ENCODE assay signal across 24 mouse cellular contexts in the genomic region with DNA sequence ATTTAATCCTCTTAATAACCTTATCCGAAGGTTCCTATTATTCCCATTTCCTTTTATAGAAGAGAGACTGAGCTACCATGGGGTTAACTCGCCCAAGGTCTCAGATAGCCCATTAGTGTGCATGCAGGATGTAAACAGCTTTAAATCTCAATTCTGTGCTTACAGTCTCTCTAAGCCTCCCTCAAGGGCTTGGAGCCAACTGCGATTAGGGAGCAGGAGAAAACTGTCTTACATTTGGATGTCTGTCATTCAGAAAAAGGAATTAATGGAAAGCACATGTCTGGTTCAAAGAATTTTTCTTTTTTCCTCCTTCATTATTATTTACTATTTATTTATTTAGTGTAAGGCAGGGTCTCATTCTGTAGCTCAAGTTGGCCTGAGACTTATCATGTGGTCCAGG.
DNase-seq lines count a peak whose midpoint lies in the region; ATAC-seq lines count a peak whose summit lies in the region.
"Had no signal": no experiment of that assay in that cellular context is flagged by ENCODE, and none has a peak within 500 bp of the region (broad histone marks: within the 10 kb centered on the region; RNA-seq: fewer than 3 reads in every experiment).

No protein-coding gene starts in this region.

- H3K27ac ChIP-seq in embryonic facial prominence, embryonic 14.5 days (replicated peaks; ENCODE audit: low read depth, low read length), result no peak overlapping the region
- H3K27ac ChIP-seq in embryonic facial prominence, embryonic 10.5 days (replicated peaks), result no peak overlapping the region
- H3K27ac ChIP-seq: embryonic facial prominence, embryonic 12.5 days; heart, embryonic 15.5 days; hindbrain, embryonic 10.5 days; hindbrain, embryonic 13.5 days; intestine, embryonic 15.5 days had no signal

- WGBS in embryonic facial prominence, embryonic 14.5 days, result 55% methylated on average over 3 of the region's 3 CpGs
- WGBS in embryonic facial prominence, embryonic 10.5 days, result 60% methylated on average over 3 of the region's 3 CpGs

- peaks cover 18% of the 10 kb centered on the region for H3K4me1 ChIP-seq in embryonic facial prominence, embryonic 14.5 days (ENCODE audit: control insufficient read depth, insufficient read depth, low read length)
- H3K4me1 ChIP-seq in embryonic facial prominence, embryonic 10.5 days, result peaks cover 18% of the 10 kb centered on the region

- DNase-seq in embryonic facial prominence, embryonic 14.5 days (ENCODE audit: low spot score), result peak; percentile 71
- DNase-seq in embryonic facial prominence, embryonic 10.5 days (ENCODE audit: low spot score), result no peak
- DNase-seq in heart, adult 11 months, result peak; percentile 55
- DNase-seq in heart, adult 8-10 months (ENCODE audit: low spot score), result no peak
- DNase-seq in retina, postnatal 1 day, result peak; percentile 28
- DNase-seq in retina, embryonic 14.5 days (ENCODE audit: low spot score), result no peak
- DNase-seq: adrenal gland, adult 8-10 months; adrenal gland, postnatal 25 days; cerebellum, adult 18-20 months; cerebellum, adult 9-10 months; cerebellum, postnatal 14 days; gastrocnemius, postnatal 10 days; gastrocnemius, postnatal 36 days; heart, postnatal 10 days; heart, postnatal 36 days had no signal

- H3K9ac ChIP-seq in embryonic facial prominence, embryonic 14.5 days (ENCODE audit: low read depth, low read length), result no peak overlapping the region
- H3K9ac ChIP-seq: embryonic facial prominence, embryonic 12.5 days; heart, embryonic 12.5 days; heart, embryonic 15.5 days; hindbrain, embryonic 13.5 days; intestine, embryonic 15.5 days had no signal

- H3K36me3 ChIP-seq in embryonic facial prominence, embryonic 14.5 days (ENCODE audit: control insufficient read depth, insufficient read depth, low read length), result no peaks in the 10 kb centered on the region
- no peaks in the 10 kb centered on the region for H3K36me3 ChIP-seq in embryonic facial prominence, embryonic 10.5 days (replicated peaks)
- H3K36me3 ChIP-seq: embryonic facial prominence, embryonic 12.5 days; heart, embryonic 12.5 days; heart, embryonic 15.5 days; hindbrain, embryonic 10.5 days; hindbrain, embryonic 13.5 days; intestine, embryonic 15.5 days had no signal

- no peak overlapping the region for H3K4me2 ChIP-seq in embryonic facial prominence, embryonic 14.5 days (ENCODE audit: low read depth, low read length)
- H3K4me2 ChIP-seq: embryonic facial prominence, embryonic 12.5 days; heart, embryonic 12.5 days; heart, embryonic 15.5 days; hindbrain, embryonic 13.5 days; intestine, embryonic 15.5 days had no signal

- no peak overlapping the region for H3K4me3 ChIP-seq in embryonic facial prominence, embryonic 14.5 days (ENCODE audit: low read depth, low read length)
- no peak overlapping the region for H3K4me3 ChIP-seq in embryonic facial prominence, embryonic 10.5 days
- H3K4me3 ChIP-seq: embryonic facial prominence, embryonic 12.5 days; erythroblast, embryonic 14.5 days; heart, embryonic 12.5 days; heart, embryonic 15.5 days; hindbrain, embryonic 10.5 days; hindbrain, embryonic 13.5 days; intestine, embryonic 15.5 days had no signal

- no peaks in the 10 kb centered on the region for H3K9me3 ChIP-seq in embryonic facial prominence, embryonic 14.5 days (ENCODE audit: control insufficient read depth, low read length)
- no peaks in the 10 kb centered on the region for H3K9me3 ChIP-seq in embryonic facial prominence, embryonic 10.5 days
- H3K9me3 ChIP-seq: embryonic facial prominence, embryonic 12.5 days; heart, embryonic 12.5 days; heart, embryonic 15.5 days; hindbrain, embryonic 10.5 days; hindbrain, embryonic 13.5 days; intestine, embryonic 15.5 days had no signal

- no peaks in the 10 kb centered on the region for H3K27me3 ChIP-seq in embryonic facial prominence, embryonic 14.5 days (replicated peaks; ENCODE audit: control insufficient read depth, insufficient read depth, low read length)
- peaks cover 8% of the 10 kb centered on the region; the same call in 1 of the 2 replicates for H3K27me3 ChIP-seq in embryonic facial prominence, embryonic 10.5 days (replicated peaks; ENCODE audit: low read depth, poor library complexity, severe bottlenecking)
- H3K27me3 ChIP-seq: embryonic facial prominence, embryonic 12.5 days; heart, embryonic 12.5 days; heart, embryonic 15.5 days; hindbrain, embryonic 13.5 days; intestine, embryonic 15.5 days had no signal

- no peak for ATAC-seq in embryonic facial prominence, embryonic 14.5 days (ENCODE audit: low read depth)
- ATAC-seq: activated CD4-positive, CD25-positive, alpha-beta regulatory T cell, adult 4 months; hindbrain, embryonic 16.5 days; intestine, embryonic 15.5 days had no signal

Comparison
In these comparisons a context has a peak if more than half of its experiments do, and no peak if none do; other contexts are left out.
1. DNase-seq: peak in embryonic facial prominence, embryonic 14.5 days (single experiment), heart, adult 11 months (single experiment) and retina, postnatal 1 day (single experiment); none in embryonic facial prominence, embryonic 10.5 days (single experiment), heart, adult 8-10 months (single experiment) and retina, embryonic 14.5 days (single experiment).